Mouse (Mus musculus) C2C12 (cell line): Measurements from ENCODE around the gene Tmc6.

Source experiments
- CEBPB ChIP-seq: IDR thresholded peaks from one replicate; pipeline ENCODE4 v1.6.1; 2011; ENCODE audit warnings: low read depth, mild to moderate bottlenecking, control low read depth, moderate library complexity
- CTCF ChIP-seq: IDR thresholded peaks from one replicate; pipeline ENCODE4 v1.5.1; 2011; ENCODE audit not compliant: control insufficient read depth, insufficient read depth, insufficient read length
- FOSL1 ChIP-seq: IDR thresholded peaks from one replicate; pipeline ENCODE4 v1.8.0; 2011; ENCODE audit warnings: mild to moderate bottlenecking, low read length; ENCODE audit not compliant: poor library complexity, insufficient read depth, severe bottlenecking
- MAX ChIP-seq: IDR thresholded peaks from one replicate; pipeline ENCODE4 v1.6.1; 2011; ENCODE audit warnings: mild to moderate bottlenecking, control low read depth
- USF1 ChIP-seq: IDR thresholded peaks from one replicate; pipeline ENCODE4 v1.6.1; 2011; ENCODE audit warnings: low read depth, mild to moderate bottlenecking, control low read depth, moderate library complexity

DNA sequence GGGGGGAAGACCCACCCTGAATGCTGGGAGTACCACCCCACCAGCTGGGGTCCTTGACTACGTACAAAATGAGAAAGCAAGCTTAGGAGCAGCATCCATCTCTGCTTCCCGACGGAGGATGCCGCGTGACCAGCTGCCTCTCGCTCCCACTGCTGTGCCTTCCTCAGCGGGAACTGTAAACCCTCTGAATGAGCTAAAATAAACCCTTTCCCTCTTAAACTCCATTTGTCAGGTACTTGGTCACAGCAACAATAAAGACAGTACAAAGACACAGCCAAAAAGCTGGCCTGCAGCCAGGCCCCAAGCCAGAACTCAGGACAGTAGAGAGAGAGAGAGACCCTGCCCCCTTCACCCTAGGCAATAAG lies 12.3 kb downstream of the Tmc6 start:
- TF ChIP-seq MAX (no peak), USF1 (no peak), CTCF (no peak), CEBPB (no peak), FOSL1 (no peak)
